Mouse (Mus musculus): ENCODE results near the gene Vkorc1. TPM values are rescaled to one million over a fixed set of nuclear protein-coding genes. Genes with fewer than 3 reads are reported as not detected.
"Not testable (repeated sequence)": the region's sequence is repeated elsewhere in the genome, so short reads cannot be mapped to it uniquely, and the experiment has no call there.

Gene Vkorc1
- 10 to 100 TPM; 10.6 to 12.2 TPM for total RNA-seq (2021)
- long read RNA-seq, experiment 1, transcript Vkorc1-201 (3 exons, 748 nt): major isoform, 12 of 13 reads
- long read RNA-seq, experiment 1, partial matches to known transcripts: 0 of 13 reads
- long read RNA-seq, experiment 1, other reads (novel, unspliced or antisense): 1 of 13 reads
- long read RNA-seq, experiment 2, transcript Vkorc1-201 (3 exons, 748 nt): major isoform, 12 of 12 reads
- long read RNA-seq, experiment 2, partial matches to known transcripts: 0 of 12 reads
- long read RNA-seq, experiment 2, other reads (novel, unspliced or antisense): 0 of 12 reads

- intact Hi-C loops (cut with DNase I): no loop called here
- DNase-seq: peak; percentile 93 to 94
These were observed at the start of gene Vkorc1, which contains the start of gene Gm21974 for GRCm38 (mm10) chr7:127895442-127895841. Vkorc1 (minus strand) TSS chr7:127895617. Gm21974 (minus strand) TSS chr7:127895454.

GRCm38 (mm10) chr7:127944614-127945013, 49.2 kb upstream of the Vkorc1 start:
- intact Hi-C loops (cut with DNase I): no loop called here
- DNase-seq: no peak

- DNase-seq; intact Hi-C loops (cut with DNase I): not testable (repeated sequence)
These were observed 46.7 kb upstream of the Vkorc1 start for GRCm38 (mm10) chr7:127942097-127942496.

GRCm38 (mm10) chr7:127936216-127936884, 40.9 kb upstream of the Vkorc1 start:
- DNase-seq: no peak
- intact Hi-C loops (cut with DNase I): loop anchor here (5.0 kb wide), 1 partner anchor 134 kb away; the partner anchor contains the start of gene Hsd3b7

DNA sequence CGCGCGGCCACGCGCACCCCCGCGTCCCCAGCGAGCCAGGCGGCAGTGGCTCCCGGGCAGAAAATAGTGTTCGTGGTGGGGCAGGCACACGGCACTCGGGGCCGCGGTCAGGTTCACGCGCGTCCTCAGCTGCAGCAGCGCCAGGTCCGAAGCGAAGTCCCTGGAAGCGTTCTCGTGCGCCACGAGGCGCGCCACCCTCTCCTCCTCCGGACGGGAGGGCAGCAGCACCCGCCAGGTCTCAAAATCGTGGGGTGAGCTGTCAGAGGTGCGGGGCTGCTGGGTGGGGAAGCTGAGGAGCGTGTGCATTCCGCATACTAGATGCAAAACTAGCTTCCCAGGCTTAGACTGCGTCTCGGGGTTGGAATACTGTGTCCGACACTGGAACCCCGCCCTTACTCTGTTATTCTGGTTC, 40.3 kb upstream of the Vkorc1 start:
- DNase-seq: no peak

DNA sequence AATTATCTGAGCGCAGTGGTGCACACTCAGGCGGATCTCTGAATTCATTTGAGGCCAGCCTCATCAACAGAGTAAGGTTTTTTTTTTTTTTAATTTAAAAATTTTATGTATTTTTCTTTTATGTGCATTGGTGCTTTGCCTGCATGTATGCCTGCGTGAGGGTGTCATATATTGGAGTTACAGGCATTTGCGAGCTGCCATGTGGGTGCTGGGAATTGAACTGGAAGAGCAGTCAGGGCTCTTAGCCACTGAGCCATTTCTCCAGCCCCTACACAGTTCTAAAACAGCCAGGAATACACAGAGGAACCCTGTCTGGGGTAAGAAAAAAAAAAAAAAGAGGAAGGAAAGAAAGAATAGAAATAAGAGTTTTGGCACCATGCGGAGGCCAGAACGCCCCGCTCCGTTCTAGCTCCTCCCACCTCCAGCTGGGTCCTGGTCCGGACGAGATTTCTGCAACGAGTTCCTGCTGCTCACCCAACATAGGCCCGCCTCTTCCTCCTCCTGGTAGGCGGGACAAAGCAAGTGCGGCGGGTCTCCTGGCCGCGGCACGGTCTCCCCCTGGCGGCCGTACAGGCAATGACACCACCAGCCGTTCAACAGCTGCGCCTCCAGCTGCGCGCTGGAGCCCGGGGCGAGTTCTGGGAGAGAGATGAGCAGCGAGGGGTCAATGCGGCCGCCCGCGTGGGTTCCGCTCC, 39.8 kb upstream of the Vkorc1 start:
- intact Hi-C loops (cut with DNase I): loop anchor here (5.0 kb wide), 1 partner anchor 133 kb away; the partner anchor contains the start of gene Hsd3b7
- peak; percentile 95 to 96 for DNase-seq

More for the DNA sequence above, 40.3 kb upstream of the Vkorc1 start:
- intact Hi-C loops (cut with DNase I): loop anchor here (5.0 kb wide), 1 partner anchor 133 kb away; the partner anchor contains the start of gene Hsd3b7

- DNase-seq: no peak
- intact Hi-C loops (cut with DNase I): no loop called here
These were observed 38.7 kb upstream of the Vkorc1 start for GRCm38 (mm10) chr7:127934075-127934474.

DNA sequence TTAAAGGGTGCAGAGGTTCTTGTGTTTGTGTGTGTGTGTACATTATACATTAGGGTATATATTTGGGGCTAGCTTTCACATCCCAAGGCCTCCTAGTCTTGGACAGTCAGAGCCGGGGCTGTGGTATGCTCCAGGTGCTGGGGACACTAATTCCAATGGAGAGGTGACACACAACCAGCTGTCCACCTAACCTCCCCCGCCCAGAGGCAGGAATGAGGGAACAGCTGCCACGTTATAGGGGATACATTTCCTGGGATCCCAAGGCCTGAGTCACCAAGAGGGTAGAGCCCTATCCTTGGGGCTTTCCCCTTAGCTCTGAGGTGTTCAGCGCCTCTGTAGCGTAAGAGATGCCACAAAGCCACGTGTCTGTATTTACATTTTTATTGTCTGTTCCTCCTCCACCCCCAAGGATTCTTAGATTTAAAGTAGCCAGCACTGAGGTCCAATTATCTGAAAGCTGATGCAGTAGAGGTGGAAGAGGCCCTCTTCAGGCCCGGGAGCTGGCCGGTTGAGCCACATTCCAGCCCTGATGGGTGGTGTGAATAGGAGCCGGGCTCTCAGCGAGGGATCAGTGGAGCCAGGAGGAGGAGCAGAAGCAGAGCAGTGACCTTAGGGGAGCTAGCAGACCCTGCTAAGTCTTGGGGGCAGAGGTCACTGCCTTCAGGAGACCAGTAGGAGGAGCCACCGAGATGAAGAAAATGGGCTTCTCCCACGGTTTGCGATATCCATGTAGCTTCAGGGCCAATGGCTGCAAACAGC, 37.0 kb upstream of the Vkorc1 start:
- no peak for DNase-seq
- intact Hi-C loops (cut with DNase I): no loop called here

DNA sequence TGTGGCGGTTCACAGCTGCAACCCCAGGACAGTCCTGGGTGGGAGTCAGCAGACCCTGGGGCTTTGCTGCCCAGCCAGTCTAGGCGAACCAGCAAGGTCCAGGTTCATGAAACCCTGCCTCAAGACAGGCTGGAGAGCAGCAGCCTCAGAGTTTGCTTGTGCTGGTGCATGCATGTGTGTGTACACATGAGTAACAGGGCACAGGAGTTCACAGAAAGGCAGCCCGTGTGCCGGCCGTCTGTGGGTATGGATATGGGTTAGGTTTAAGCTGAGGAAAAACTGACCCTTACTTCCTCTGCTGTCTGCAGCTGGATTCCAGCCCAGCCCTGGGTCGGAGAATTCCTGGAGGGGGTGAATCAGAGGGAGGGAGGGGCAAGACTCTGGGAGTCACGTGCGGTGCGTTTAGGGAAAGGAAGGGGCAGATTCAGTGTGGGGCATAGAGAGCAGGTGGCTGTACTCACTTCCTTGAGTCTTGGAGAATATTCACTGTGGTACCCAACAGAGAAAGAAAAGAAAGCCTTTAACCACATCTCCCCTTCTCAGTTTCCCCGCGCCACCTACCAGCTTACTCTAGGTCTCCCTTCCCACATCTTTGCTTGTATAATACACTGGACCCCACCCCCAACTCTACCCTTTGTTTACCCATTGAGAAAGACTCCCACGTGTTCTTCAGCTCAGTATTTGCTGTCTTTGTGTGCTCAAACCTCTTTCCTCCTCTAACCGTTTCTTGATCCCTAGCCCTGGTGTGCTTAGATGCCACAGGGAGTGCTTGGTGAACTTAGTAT, 36.1 kb upstream of the Vkorc1 start:
- intact Hi-C loops (cut with DNase I): no loop called here
- DNase-seq: no peak

DNA sequence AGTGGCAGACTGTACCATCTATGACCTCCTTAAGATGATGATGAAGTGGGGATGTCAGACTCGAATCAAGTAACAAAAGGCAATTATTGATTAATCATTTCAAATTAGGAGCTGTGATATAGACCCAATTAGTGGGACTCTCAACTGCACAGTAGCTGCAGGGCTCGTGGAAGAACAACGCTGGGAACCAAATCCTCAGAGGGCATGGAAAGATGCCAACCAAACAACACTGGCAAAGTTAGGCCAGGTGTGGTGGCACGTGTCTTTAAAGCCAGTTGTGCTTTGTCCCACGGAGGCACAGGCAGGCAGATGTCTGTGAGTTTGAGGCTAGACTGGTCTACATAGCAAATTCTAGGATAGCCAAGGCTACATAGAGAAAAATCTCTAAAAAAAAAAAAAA, 35.2 kb upstream of the Vkorc1 start:
- no peak for DNase-seq
- intact Hi-C loops (cut with DNase I): no loop called here

DNA sequence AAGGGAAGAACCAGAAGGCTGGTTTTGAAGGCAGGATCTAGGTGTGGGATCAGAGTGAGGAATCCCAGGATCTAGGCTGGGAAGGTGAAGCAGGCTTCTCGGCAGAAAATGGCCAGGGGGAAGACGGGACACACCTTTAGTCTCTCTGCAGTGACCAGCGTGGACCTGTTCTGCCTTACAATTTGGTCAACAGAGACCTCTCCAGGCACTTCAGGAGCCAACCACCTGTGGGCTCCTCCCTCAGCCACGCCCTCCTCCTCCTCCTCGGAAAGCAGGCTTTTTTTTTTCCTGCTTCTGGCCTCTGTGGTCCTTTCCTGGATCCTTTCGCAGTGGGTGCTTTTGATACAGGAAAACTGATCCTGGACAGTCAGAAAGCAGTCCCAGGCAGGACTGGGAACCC, 34.5 kb upstream of the Vkorc1 start, which contains the start of gene Prss8:
TSS of gene Prss8 (minus strand) at position 182 of the 400 bp plus-strand sequence.
- intact Hi-C loops (cut with DNase I): no loop called here
- DNase-seq: no peak

GRCm38 (mm10) chr7:127928596-127928995, 33.2 kb upstream of the Vkorc1 start:
- intact Hi-C loops (cut with DNase I): no loop called here
- no peak for DNase-seq

DNA sequence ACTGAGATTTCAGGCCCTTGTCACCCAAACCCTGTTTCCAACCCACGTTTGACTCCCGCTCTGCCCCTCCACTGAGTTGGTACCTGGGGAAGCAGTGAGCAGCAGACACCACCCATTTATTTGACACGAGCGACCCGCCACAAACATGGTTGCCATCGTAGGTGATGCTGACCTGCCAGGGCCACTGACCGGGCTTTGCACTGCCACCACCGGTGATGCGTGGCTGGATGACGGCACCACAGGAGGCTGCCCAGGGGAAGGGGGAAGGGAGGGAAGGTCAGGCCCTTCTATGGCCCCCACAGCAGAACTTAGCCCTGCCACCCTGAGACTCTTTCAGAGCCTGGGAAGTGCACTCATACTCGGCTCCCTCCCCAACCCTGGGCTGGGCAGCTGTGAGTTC, 32.3 kb upstream of the Vkorc1 start:
- intact Hi-C loops (cut with DNase I): no loop called here

DNA sequence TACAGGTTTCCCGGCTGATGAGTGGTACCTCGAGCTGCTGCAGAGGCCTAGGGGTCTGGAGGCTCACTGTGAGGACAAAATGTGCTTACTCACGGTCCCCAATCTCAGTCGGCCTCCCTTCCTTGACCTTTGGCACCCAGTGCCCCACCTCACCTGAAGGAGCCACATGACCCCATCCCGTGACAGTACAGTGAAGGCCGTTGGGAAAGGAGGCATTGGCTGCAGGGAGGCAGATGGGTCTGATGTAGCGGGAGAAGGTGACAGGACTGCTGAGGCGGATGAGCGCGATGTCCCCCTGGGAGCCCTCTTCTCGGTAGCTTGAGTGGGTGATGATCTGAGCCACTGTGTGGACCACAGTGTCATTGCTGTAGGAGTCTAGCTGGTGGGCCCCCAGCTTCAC, 31.4 kb upstream of the Vkorc1 start:
- intact Hi-C loops (cut with DNase I): no loop called here
- DNase-seq: no peak

More for the DNA sequence above, 32.3 kb upstream of the Vkorc1 start:
- no peak for DNase-seq

DNA sequence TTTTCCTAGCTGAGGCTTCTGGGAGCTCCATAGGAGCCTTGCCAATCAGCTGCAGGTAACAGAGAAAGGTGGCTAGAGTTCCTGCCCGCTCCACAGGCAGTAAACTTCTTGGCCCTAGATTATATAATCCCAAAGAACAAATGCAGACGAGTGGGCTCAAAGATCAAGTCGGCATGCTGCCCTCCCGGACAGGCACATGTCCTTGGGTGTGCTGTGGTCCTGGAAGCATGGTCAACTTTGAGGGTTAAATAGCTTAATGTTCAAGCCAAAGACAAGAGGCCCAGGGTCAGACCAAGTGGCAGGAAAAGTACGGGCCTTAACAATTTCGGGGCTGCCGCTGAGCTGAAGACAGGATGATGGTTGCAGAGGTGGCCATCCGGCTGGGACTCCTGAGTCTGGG, 30.6 kb upstream of the Vkorc1 start:
- no peak for DNase-seq
- intact Hi-C loops (cut with DNase I): no loop called here

GRCm38 (mm10) chr7:127925252-127925651, 29.8 kb upstream of the Vkorc1 start:
- intact Hi-C loops (cut with DNase I): no loop called here
- no peak for DNase-seq

GRCm38 (mm10) chr7:127923714-127924113, 28.3 kb upstream of the Vkorc1 start:
- intact Hi-C loops (cut with DNase I): no loop called here

DNA sequence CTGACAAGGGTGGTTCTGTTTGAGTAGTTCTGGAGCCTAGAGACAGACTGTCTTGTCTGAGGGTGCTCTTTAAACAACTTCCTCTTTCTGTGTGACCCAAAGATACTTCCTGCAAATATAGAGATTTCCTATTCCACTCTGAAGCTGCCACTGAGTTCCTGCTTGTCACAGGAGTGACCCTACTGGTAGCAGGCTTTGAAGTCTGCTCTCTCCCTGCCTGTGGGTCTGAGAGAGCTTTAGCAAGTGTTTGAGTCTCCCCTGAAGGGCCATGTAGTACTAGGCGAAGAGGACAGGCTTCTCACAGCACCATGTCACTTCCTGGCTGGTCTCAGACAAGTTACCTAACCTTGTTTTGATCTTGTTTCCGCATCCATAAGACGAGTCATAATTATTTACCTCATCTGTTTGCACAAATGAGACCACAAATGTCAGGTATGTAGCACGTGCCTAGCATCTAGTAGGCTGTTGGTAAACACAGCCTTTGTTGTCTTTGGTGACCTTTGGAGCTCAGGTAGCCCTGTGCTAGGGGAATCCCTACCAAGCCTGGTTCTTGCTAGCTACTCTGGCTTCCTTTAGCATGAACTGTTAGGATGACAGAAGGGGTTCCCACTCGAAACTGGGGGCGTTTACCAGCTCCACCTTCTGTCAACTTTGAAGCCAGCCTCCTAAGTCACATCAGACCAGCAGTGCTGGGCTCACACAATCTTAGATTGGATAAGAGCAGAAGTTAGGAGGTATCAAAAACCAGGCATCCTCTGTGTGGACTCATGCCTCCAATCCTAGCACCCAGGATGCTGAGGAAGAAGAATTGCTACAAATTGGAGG, 27.2 kb upstream of the Vkorc1 start:
- intact Hi-C loops (cut with DNase I): no loop called here
- DNase-seq: no peak

More at GRCm38 (mm10) chr7:127923714-127924113, 28.3 kb upstream of the Vkorc1 start:
- DNase-seq: no peak

DNA sequence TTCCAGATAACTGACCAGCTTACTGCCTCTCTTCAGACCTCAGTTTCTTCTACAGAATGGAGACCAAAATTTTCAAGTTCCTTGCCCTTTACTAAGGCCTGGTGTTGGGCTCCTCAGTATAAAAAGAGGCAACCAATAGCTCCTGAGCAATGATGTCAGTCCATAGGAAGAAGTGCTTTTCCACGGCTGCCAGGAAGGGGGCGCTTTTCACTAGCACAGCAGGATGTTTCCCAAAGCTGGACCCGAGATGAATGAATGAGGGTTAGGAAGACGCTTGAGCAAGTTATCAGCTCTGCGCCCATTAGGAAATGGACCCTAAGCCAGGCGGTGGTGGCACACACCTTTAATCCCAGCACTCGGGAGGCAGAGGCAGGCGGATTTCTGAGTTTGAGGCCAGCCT, 26.1 kb upstream of the Vkorc1 start:
- intact Hi-C loops (cut with DNase I): no loop called here
- no peak for DNase-seq

Measured in gastrocnemius, postnatal 36 days (tissue).